Mouse (Mus musculus) right cerebral cortex, postnatal 14 days (tissue): ENCODE measurements around the gene Def6.

ENCODE experiments used
- DNase-seq: peaks from one replicate; pipeline ENCODE4 v3.0.0; 2022

The Def6 gene

GRCm38 (mm10) chr17:28207591-28208313 is at the start of gene Def6:
Gene Def6, plus strand, starts transcription at chr17:28207778.
- DNase-seq: peak; percentile 37

GRCm38 (mm10) chr17:28160361-28160760 is 47.2 kb upstream of the Def6 start:
- DNase-seq: no peak

GRCm38 (mm10) chr17:28161310-28161881 is 46.2 kb upstream of the Def6 start:
- DNase-seq: no peak

- peak; percentile 76 for DNase-seq
Measured at GRCm38 (mm10) chr17:28163666-28164065, 43.9 kb upstream of the Def6 start.

- no peak for DNase-seq
Measured at GRCm38 (mm10) chr17:28170460-28171305, 36.9 kb upstream of the Def6 start.

GRCm38 (mm10) chr17:28172690-28173089 is 34.9 kb upstream of the Def6 start:
- DNase-seq: no peak

GRCm38 (mm10) chr17:28176775-28177539 is 30.6 kb upstream of the Def6 start, which contains the start of gene Zfp523:
Gene Zfp523, plus strand, starts transcription at chr17:28177129.
- DNase-seq: peak; percentile 95

- DNase-seq: no peak
Measured at GRCm38 (mm10) chr17:28177540-28178046, 30.0 kb upstream of the Def6 start.

- DNase-seq: no peak
Measured at GRCm38 (mm10) chr17:28180331-28180730, 27.2 kb upstream of the Def6 start.

- DNase-seq: no peak
Measured at GRCm38 (mm10) chr17:28180783-28181544, 26.6 kb upstream of the Def6 start.

- DNase-seq: no peak
Measured at GRCm38 (mm10) chr17:28184971-28185638, 22.5 kb upstream of the Def6 start.

GRCm38 (mm10) chr17:28188313-28188712 is 19.3 kb upstream of the Def6 start:
- DNase-seq: no peak

- no peak for DNase-seq
Measured at GRCm38 (mm10) chr17:28192754-28193153, 14.8 kb upstream of the Def6 start.

GRCm38 (mm10) chr17:28193559-28193958 is 14.0 kb upstream of the Def6 start:
- DNase-seq: no peak

GRCm38 (mm10) chr17:28195033-28195432 is 12.5 kb upstream of the Def6 start:
- DNase-seq: no peak

GRCm38 (mm10) chr17:28197646-28198045 is 9.9 kb upstream of the Def6 start:
- DNase-seq: no peak

- no peak for DNase-seq
Measured at GRCm38 (mm10) chr17:28201982-28202381, 5.6 kb upstream of the Def6 start.

- peak; percentile 47 for DNase-seq
Measured at GRCm38 (mm10) chr17:28204052-28204720, 3.4 kb upstream of the Def6 start.

GRCm38 (mm10) chr17:28205443-28205842 is 2.1 kb upstream of the Def6 start:
- DNase-seq: no peak

GRCm38 (mm10) chr17:28207092-28207491 is 486 bp upstream of the Def6 start:
- DNase-seq: no peak

- DNase-seq: no peak
Measured at GRCm38 (mm10) chr17:28208314-28208612, 685 bp downstream of the Def6 start.
